Mouse (Mus musculus): Measurements from ENCODE around the gene Itgb1.

Itgb1 gene

DNA sequence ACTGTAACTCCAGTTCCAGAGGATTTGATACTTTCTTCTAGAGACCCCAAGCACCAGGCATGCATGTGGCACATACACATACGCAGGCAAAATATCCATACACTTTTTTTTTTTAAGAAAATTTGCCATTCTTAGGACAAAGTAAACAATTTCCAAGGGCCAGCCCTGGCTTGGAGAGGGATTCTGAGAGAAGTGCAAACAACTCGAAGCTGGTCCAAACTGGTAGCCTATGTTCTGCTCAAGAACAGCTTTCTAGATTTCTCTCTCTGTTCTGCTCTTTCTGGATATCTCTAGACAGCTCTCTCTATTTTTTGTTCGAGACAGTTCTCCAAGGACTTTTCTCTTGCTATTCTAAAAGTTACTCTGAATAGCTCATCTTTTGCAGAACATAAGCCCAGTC, 3.5 kb upstream of the Itgb1 start:
- DNase-seq (ENCODE audit: low spot score): no peak

- no peak for DNase-seq (ENCODE audit: low spot score)
Measured at GRCm38 (mm10) chr8:128684609-128685506, 596 bp upstream of the Itgb1 start.

DNA sequence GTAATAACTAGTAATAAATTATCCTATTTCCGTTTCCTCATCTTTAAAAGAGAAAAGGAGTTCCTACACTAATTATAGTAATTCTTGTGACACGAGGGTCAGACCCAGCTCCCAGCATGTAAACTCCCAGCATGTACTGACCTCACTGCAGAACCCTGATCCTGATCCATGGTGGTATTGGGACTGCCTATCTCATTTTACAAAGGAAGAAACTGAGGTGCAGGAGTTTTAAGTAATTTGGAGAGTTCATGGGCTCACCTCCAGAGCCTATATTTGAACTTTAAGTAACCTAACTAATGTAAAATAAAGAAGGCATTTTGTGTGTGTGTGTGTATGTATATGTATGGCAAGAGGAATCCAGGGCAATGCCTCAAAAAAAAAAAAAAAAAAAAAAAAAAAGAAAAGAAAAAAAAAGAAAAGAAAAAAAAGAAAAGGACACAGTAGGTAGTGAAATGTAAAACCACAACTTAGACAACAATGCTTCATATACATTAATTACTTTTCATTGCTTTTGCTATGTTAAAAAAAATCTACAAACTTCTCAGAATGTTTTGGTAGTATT, 1.1 kb downstream of the Itgb1 start:
- DNase-seq (ENCODE audit: low spot score): no peak

GRCm38 (mm10) chr8:128688679-128689078, 3.2 kb downstream of the Itgb1 start:
- no peak for DNase-seq (ENCODE audit: low spot score)

GRCm38 (mm10) chr8:128690056-128690455, 4.6 kb downstream of the Itgb1 start:
- no peak for DNase-seq (ENCODE audit: low spot score)

GRCm38 (mm10) chr8:128696701-128697397, 11.4 kb downstream of the Itgb1 start:
- DNase-seq (ENCODE audit: low spot score): no peak

- DNase-seq (ENCODE audit: low spot score): no peak
Measured at GRCm38 (mm10) chr8:128697945-128698344, 12.5 kb downstream of the Itgb1 start.

GRCm38 (mm10) chr8:128704376-128704775, 18.9 kb downstream of the Itgb1 start:
- DNase-seq (ENCODE audit: low spot score): no peak

- DNase-seq (ENCODE audit: low spot score): no peak
Measured at GRCm38 (mm10) chr8:128704836-128705235, 19.4 kb downstream of the Itgb1 start.

DNA sequence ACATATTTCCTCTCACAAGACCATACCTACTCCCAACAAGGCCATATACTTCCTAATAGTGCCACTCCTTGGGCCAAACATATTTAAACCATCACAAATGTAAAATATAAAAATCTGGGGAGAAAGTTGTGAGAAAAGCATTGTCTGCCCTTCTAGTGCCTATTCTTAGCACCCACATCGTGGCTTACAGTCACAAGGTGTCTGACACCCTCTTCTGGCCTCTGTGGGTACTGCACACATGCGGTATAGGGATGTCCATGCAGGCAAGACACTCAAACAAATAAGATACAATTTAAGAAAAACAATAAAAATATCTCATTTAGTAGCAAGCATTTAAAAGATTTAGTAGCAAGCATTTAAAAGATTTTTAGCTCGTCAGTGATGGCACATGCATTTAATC, 23.8 kb downstream of the Itgb1 start:
- DNase-seq (ENCODE audit: low spot score): peak; percentile 85

DNA sequence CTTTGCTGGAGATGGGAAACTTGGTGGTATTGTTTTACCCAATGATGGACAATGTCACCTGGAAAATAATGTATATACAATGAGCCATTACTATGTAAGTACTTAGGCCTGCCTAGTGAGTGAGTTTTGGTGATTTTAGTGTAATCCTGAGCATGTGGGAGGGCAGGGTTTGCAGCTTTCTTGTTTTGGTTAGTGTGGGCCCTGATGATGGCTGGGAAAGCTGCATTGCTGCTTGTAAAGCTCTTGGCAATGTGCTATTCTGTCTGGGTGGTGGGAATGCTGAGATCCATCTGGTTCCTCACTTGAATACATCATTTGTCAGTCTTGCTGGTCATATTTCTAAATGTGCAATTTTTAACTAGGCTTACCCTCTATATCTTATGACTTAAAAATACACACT, 30.7 kb downstream of the Itgb1 start:
- no peak for DNase-seq (ENCODE audit: low spot score)

DNA sequence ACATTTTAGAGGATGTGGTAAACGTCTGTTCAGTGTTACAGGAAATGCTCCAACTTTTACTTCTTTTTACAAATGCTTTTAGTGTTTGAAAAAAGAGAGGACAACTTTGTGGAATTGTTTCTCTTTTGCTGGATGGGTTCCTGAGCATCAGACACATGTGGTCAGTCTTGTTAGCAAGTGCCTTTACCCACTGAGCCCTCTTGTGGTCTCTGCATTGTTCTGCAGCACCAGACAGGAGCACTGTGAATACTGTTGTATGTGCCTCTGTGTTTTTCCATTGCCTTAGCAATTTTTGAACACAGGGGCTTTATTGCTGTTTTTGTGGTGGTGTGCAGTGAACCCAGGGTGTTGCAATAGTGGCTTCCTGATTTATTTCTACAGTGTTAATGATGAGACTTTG, 39.4 kb downstream of the Itgb1 start:
- peak; percentile 20 for DNase-seq (ENCODE audit: low spot score)

- DNase-seq (ENCODE audit: low spot score): no peak
Measured at GRCm38 (mm10) chr8:128727213-128727612, 41.8 kb downstream of the Itgb1 start.

DNA sequence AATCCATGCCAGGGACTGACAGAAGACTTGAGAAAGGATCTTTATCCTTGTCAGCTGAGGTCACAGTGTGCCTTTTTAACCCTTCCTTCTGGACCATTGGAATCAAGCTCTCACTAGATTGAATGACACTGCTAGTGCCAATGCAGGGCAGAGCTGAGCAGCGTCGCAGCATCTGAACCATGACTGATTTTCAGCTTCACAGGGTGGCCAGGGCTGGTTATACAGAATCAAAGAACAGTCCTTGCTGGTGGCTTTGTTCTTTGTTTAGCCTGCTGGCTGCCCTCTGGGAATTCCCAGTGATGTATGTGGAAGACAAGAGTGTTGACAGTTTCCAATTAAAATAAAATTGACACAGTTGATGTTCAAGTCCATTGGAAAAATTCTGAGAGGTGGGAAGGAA, 46.8 kb downstream of the Itgb1 start:
- DNase-seq (ENCODE audit: low spot score): no peak

DNA sequence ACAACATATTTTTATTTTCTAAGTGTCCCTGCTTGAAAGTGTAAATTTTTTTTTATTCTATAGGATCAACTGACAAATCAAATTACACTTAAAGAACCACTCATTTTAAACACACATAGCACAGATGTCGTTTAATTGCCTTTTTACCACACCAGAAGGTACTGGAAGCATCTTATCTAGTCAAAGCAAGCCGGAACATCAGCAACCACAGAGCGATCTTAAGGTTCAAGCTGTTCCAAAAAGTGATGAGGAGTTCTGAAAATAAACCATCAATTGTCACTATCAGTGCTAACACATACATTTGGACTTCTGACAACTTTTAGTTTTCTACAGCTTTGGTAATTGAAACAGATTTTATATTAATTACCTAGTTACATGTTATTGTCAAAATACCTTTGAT, 48.7 kb downstream of the Itgb1 start:
- DNase-seq (ENCODE audit: low spot score): no peak

GRCm38 (mm10) chr8:128735692-128736091, 50.2 kb downstream of the Itgb1 start:
- DNase-seq (ENCODE audit: low spot score): no peak
